Mouse (Mus musculus): ENCODE data around the gene Fbxo48.

Gene Fbxo48

DNA sequence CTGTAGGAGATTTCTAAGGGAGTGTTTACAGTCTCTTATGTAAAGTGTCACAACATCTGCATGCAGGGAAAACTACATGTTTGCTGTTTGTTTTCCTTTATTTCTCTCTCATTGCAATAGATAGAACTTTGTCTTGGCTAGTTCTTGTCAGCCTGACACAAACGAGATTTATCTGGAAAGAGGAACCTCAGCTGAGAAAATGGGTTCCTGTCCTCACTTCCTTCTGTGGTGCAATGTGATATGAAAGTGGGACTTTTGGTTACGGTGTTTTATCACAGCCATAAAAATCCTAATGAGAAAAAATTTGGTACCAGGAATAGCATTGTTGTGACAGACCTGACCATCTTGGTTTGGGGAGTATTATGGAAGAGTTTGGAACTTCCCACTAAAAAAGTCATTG, 18.5 kb downstream of the Fbxo48 start:
- DNase-seq (ENCODE audit: extremely low read depth, low read depth, low spot score), result no peak

DNA sequence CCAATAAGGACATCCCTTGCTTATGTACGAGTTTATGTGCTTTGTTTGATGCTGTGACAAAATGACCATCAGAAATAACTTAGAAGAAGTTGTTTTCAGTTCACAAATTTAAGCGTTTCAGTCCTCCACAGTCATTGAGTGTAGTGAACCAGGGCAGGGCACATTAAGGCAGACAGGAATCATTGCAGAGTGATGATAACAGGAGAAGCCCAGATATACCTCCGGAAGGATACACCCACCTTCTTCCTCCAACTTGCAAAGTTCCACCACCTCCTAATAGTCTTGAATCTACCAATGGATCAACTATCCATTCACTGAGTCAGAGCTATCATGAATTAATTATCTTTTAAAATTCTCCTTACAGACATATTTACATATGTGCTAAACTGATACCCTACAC, 20.9 kb downstream of the Fbxo48 start:
- no peak for DNase-seq (ENCODE audit: extremely low read depth, low read depth, low spot score)

DNA sequence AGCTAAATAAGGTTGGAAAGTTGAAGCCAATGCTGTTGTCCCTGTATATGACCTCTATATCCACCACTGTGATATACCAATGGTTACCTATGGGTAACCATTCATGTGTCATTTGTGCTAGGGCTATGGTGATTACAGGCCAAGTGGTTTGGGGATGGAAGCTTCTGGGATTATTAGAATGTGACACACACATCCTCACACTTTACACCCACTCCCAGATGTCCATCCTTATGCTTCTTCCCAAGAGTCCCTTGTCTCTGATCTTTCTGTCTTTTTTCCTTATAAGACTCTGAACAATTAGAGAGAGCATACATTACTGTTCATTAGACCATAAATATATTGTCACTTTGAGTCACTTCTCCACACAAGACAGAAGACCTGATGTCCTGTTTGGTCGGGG, 21.9 kb downstream of the Fbxo48 start:
- no peak for DNase-seq (ENCODE audit: extremely low read depth, low read depth, low spot score)

DNA sequence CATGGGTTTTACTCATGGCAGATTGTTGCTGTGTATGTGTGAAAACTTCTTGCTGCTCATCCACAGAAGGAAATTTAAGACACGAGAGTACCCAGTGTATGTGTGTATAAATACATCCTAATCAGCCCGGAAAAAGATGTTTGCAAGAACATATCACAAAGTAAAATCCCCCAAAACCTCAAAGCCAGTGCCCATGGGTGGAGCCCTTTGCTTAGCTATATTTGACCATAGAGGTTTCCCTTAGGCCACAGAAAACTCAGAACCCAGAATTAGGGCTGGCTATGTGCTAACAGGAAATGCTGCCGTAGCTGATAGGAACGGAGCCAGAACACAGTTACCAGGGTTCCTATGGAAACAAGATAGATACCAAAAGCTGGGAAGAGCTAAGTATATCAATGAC, 25.8 kb downstream of the Fbxo48 start:
- DNase-seq (ENCODE audit: extremely low read depth, low read depth, low spot score), result no peak

DNA sequence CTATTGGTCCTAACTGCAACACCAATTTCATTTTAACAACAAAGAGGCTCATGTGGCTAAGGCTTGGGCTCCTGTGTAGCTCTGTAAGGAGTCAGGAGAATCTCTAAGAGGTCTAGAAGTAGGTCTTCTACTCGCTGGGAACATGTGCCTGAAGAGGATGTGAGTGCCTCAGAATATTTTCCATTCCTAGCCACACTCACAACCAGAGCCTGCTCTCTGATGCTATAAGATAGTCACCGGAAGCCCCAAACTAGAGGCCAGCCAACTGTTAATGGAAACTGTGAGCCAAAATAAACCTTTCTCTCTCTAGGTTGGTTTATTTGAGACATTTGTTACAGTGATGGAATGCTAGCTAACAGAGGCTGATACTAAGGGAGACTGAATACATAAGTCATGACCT, 26.4 kb downstream of the Fbxo48 start:
- DNase-seq (ENCODE audit: extremely low read depth, low read depth, low spot score), result no peak

DNA sequence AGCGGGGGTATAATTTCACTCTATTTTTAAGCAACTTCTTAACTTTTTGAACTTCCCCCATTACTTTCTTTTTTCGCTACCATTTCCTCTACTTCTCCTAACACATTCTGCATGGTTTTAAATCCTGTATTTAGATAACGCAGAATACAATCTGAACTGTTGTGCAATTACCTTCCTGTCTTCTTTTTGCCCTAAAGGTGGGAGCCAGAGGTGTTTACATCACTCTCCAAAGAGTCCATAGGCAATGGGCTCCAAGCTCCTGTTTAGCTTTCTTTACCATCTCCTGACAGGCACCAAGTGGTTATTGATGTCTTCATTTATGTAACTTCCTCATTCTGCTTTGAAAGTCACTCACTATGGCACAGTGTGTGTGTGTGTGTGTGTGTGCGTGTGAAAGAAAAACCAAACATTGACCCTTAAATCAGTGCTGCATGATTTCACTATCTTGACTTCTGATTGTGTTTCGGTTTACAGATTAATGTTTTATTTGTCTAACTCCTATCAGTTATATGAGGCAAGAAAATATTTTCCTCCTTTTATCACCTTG, 27.1 kb downstream of the Fbxo48 start:
- DNase-seq (ENCODE audit: extremely low read depth, low read depth, low spot score), result no peak

DNA sequence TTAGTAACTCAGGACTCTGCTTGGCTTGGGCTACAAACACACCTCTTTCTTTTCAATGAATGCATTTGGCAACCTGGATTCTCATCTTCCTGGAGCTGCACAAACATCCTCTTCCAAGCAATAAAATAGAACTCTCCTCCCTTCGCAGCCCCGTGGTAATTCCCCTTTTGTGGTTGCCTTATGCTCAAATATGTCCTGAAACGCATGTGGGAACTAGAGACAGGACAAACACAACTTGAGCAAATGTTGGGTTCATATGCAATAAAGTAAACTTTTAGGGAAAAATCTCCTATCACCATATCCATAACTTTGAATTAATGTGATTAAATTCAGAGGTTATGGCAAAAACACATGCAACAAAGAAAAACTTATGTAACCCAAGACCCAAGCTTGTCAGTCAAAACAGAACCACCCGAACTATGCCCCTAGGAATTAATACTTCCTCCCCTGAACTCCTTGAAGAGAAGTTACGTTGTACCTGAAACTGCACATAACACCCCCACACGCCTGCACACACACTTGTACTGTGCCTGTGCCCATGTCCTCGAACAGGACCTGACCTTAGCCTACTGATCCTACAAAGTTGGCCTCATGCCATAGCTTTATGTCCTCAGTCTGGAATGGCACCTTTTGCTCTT, 35.5 kb downstream of the Fbxo48 start:
- no peak for DNase-seq (ENCODE audit: extremely low read depth, low read depth, low spot score)

DNA sequence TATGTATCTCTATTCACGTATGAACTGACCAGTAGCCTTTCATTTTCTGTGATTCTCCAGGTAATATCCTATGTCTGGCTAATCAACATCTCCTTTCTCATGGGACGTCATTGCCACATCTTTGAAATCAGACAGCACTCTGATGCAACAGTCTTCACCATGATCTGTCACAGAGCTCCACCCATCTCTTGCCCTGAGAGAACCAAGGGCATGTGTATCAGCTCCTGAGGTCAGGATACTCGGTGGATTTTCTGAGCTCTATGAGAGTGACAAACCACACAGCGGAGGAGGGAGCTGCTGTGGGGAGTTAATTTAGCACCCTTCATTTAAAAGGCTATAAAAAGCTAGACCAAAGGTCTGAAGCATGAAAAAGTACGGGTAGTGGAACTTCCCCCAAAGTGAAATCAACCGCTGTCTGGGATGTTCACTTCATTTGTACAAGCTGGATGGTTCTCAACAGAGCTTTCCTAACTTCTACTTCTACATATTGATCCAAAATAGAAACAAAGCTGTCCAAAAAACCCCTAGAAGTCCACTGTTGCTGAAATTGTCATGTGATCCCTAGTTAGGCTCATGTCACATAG, 36.7 kb downstream of the Fbxo48 start:
- DNase-seq (ENCODE audit: extremely low read depth, low read depth, low spot score), result no peak

DNA sequence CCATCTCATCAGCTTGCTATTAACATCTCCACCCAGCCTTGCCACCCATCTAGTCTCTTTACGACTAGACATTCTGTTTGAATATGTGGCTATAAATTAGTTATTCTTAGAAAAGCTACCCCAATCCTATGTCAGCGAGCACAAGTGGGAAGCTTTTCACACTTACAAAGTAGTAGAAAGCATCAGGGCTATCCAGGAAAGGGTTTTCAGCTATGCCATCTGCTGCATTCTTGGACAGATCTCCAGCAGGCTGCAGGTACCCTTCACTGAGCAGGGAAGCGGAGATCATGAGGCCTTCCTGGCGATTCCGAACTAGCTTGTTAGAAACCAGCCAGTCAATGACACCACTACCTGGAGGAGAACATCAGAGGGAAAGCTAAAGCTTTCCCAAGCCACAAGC, 38.7 kb downstream of the Fbxo48 start:
- DNase-seq (ENCODE audit: extremely low read depth, low read depth, low spot score), result no peak

DNA sequence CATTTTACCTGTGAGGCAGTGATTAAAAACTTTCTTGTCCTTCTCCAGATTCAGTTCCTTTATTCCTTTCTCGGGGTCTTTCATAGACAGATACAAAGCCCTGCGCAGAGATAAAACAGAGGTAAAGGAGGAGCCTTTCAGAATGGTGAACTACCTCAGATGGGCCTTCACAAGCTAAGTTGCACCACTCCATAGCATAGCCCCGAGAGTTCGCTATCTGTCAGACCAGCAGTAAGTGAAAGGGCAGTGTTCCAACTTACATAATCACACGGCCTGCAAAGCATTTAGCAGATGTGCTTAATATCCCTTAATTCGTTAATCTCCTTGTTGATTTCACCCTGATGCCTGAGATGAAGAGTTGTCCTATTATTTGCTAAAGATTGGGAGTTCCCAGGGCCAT, 41.7 kb downstream of the Fbxo48 start:
- DNase-seq (ENCODE audit: extremely low read depth, low read depth, low spot score), result no peak

DNA sequence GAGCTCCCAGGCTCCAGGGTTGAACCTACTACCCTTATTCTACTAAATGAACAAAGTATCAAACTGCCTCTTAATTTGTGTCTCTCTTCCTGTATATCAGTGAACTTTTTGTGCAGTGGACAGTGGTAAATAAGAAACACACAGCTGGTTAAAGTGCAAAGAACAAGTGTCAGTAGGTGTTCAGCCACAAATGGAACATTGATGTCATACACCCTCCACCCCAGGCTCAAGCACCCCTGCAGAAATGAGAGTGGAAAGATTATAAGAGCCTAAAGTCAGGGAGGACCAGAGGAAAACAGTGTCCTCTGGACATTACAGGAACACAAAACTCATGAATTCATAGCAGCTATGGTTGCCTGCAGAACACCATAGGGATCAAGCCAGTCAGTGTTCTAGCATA, 45.6 kb downstream of the Fbxo48 start:
- no peak for DNase-seq (ENCODE audit: extremely low read depth, low read depth, low spot score)

DNA sequence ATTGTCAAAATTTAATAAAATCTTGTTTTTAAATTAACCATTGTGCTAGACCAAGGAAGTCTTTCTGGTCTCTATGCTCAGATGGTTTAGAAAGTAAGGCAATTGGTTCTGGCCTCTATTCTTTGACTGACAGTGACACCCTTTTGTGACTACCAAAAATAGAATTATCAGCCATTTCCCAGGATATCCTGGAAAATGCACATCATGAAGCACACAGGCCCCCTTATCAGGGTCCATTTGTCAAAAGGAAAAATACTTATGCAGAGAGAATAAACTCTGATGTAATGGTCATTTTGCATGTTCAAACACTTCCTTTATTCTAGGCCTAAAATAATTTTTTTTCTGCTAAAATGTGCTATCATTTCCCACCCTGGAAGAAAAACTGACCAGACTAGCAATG, 46.3 kb downstream of the Fbxo48 start:
- DNase-seq (ENCODE audit: extremely low read depth, low read depth, low spot score), result no peak

DNA sequence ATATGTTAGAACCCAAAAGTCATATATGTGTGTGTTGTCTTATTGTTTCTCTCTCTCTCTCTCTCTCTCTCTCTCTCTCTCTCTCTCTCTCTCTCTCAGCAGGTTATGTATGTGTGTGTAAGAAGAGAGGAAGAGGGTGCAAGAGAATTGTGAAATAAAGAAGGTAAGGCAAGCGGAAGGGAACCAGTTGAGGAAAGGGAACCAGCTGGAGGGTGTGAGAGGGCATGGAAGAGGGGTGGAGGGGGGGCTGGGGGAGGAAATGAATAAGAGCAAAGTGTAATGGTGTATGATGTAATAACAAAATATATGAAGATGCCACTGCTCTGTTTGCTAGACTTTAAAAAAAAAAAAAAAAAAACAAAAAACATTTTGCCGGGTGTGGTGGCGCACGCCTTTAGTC, 48.2 kb downstream of the Fbxo48 start:
- no peak for DNase-seq (ENCODE audit: extremely low read depth, low read depth, low spot score)

DNA sequence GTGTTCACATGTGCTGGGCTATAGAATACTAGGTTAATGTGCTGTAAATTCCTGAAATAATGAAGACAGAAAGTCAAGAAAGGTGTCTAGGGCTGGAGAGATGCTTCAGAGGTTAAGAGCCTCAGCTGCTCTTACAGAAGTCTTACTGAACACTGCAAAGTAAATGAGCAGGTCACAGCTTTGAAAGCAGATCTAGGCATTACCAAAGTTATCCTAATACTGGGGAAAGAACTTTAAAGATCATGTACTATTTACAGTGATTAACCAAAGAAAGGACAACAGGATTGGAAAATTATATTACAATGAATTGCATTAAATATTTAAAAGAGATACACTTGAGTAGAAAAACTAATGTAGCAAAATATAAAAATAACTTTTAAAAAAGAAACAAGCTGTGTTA, 48.8 kb downstream of the Fbxo48 start:
- no peak for DNase-seq (ENCODE audit: extremely low read depth, low read depth, low spot score)

DNA sequence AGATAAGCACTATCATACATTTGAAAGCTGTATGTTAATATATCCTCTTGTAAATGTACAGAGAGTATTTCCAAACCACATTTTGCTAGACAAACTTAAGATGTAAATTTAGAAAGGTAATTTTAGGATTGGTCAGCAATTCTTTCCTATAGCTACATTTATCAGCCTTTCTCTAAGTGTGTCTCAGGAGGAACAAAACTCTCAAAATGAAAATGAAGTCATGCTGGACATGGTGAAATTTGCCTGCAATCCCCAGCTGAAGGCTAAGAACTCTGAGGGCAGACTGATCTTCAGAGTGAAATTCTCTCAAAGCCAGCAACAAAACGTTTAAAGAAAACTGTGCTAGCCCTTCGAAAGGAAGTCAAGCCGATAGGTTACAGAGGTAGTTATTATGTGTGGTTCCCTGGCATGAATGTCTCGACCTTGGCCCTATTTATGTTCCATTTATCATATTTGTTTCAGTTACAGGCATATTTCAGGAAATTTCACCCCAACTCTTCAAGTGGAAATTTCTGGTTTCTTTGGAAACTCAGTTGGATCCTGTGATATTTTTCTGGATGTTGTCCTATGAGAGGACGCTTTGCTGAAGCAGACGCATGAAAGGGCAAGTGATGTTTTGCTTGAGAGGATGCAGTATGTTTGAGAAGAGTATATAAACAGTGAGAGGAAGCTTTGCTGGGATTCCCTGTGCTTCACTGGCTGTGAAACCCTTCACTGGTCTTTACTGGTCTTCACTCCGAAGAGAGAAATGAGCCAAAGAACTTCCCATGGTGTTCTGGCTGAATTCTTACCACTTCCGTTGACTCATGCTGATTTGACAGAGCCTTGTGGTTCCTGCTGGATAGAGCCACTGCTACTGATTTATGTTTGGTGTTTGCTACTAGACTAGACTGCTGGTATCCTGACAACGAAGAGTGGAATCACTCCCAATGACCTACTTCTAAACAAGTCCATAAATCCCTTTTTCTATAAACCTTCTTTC, 49.5 kb downstream of the Fbxo48 start:
- DNase-seq (ENCODE audit: extremely low read depth, low read depth, low spot score), result no peak

DNA sequence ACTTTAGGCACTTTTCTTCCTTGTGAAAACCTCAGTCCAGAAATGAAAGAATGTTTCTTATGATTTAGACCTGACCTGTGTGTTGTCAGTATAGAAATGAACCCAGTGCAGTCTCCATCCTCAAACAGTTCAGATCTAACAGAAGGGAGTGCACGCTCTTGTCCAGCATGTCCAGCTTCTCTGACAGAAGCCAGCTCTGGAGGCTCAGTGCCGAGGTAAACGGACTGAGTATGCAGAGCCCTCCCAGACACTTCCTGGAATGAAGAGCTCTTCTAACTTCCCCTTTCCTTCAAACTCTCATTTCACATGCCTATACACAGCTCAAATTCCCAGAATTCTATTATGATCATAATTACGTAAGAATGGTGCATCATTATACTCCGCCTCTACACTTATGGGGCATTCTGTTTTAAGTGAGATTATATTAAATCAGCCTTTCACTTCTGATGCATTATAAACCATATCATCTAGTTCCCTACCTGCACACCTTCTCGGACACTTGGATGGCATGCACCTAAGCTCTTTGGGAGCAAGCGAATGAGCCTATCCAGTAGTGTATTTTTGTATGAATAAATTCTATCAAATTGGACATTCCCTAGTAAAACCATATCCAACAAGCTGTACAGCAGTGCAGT, 51.7 kb downstream of the Fbxo48 start:
- no peak for DNase-seq (ENCODE audit: extremely low read depth, low read depth, low spot score)

DNA sequence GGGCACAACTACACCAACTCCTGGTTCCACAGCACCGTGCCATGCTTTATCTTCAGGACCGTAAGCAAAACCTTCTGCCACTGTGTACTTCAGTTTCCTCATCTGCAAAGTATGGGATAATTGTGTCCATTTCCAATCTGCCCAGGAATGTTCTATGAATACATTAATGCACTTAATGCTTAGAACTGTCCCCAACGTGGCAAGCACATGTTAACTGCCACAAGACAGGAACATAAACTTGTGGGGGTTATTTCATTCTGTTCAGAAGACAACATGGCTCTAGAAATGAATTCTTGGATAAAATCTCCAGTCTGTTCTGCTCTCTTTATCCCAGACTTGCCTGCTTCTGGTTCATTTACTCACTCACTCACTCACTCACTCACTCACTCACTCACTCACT, 52.6 kb downstream of the Fbxo48 start:
- DNase-seq (ENCODE audit: extremely low read depth, low read depth, low spot score), result no peak

Measured in fat pad, adult 2 months (tissue).